Mouse (Mus musculus): Measurements from ENCODE around the gene Lilr4b.

- TF ChIP-seq POLR2A (IDR thresholded peaks at IDR 0.05; ENCODE audit: low read depth, low read length) (no peak), CTCF (conservative IDR thresholded peaks at IDR 0.05; ENCODE audit: insufficient read depth, insufficient read length, low read depth, low read length) (no peak)
Measured at GRCm38 (mm10) chr10:51526633-51527032, 46.2 kb downstream of the Lilr4b start.
